Mouse (Mus musculus): ENCODE results near the gene F11. TPM values are rescaled to one million over a fixed set of nuclear protein-coding genes. Genes with fewer than 3 reads are reported as not detected.

The F11 gene
- not detected for total RNA-seq (2021)
- long read RNA-seq, experiment 1, result 0 reads
- long read RNA-seq, experiment 2, result 0 reads

- DNase-seq (ENCODE audit: low spot score in 2 of 2), result no peak
Measured at GRCm38 (mm10) chr8:45261920-45262319, at the start of gene F11. F11 (minus strand) TSS chr8:45262031.

DNA sequence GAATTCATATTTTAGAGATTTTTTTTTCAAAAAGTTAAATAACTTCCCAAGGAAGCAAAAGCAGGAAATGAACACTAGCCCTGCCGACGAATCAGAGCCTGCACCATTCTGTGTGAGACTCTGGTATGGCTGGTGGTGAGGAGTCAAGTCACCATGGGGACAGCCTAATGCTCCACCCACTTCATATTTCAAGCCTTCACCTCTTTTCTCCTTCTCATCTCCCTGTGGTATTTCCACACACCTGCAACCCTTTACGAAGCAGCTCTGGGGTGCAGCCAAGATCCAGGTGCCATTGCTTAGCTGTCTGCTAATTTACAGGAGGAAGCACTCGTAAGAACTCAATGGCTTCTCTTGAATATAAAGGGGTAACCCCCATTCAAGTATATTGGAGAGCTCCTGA, 49.1 kb upstream of the F11 start:
- DNase-seq (ENCODE audit: low spot score in 2 of 2), result no peak
- intact Hi-C loops (cut with DNase I), result no loop called here

More at GRCm38 (mm10) chr8:45261920-45262319, at the start of gene F11:
- intact Hi-C loops (cut with DNase I), result no loop called here

GRCm38 (mm10) chr8:45308366-45308765, 46.5 kb upstream of the F11 start, which contains the start of gene Gm45753:
Gm45753 (minus strand) TSS chr8:45308466.
- DNase-seq (ENCODE audit: low spot score in 2 of 2), result no peak
- intact Hi-C loops (cut with DNase I), result no loop called here

DNA sequence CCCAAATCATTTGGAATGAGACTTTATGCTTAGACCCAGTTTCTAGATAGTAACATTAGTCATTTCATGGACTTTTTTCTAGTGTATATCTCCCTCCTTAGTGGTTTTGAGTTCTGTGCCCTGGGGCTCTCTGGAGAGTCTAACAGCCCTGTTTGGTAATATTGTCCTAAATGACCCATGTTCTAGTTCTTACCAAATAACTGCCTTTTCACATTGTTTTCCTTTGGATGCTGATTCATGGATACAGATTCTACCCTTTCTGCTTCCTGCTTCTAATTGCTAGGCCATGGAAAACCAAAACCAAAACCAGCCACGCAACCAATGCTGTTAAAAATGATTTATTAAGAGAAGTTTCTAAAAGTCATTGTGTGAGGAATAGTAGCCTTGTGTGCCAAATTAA, 43.6 kb upstream of the F11 start:
- intact Hi-C loops (cut with DNase I), result no loop called here

GRCm38 (mm10) chr8:45304354-45304753, 42.5 kb upstream of the F11 start:
- intact Hi-C loops (cut with DNase I), result no loop called here

More for the DNA sequence above, 43.6 kb upstream of the F11 start:
- DNase-seq (ENCODE audit: low spot score in 2 of 2), result no peak

GRCm38 (mm10) chr8:45302390-45302789, 40.6 kb upstream of the F11 start:
- intact Hi-C loops (cut with DNase I), result no loop called here

More at GRCm38 (mm10) chr8:45304354-45304753, 42.5 kb upstream of the F11 start:
- DNase-seq (ENCODE audit: low spot score in 2 of 2), result no peak

DNA sequence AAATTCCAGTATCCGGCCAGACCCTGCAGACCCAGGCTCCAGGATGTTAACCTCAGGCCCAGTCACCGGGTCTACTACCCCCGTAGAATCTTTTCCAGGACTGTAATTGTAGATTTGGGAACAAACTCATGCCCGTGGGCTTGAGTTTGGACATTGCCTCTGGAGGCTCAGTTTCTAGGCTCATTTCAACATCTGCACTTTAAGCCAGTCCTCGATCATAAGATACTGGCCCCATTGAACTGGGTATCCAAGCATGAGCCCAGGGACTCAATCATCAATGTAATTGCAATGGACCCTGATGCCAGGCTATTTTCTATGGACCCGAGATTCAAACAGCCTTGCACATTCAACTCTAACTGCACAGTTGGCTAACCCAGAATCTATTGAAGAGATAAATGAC, 33.4 kb upstream of the F11 start:
- no peak for DNase-seq (ENCODE audit: low spot score in 2 of 2)
- intact Hi-C loops (cut with DNase I), result no loop called here

More at GRCm38 (mm10) chr8:45302390-45302789, 40.6 kb upstream of the F11 start:
- DNase-seq (ENCODE audit: low spot score in 2 of 2), result no peak

- intact Hi-C loops (cut with DNase I), result no loop called here
Measured at GRCm38 (mm10) chr8:45294687-45295086, 32.9 kb upstream of the F11 start, which contains the start of gene Klkb1. Klkb1 (minus strand) TSS chr8:45294859.

DNA sequence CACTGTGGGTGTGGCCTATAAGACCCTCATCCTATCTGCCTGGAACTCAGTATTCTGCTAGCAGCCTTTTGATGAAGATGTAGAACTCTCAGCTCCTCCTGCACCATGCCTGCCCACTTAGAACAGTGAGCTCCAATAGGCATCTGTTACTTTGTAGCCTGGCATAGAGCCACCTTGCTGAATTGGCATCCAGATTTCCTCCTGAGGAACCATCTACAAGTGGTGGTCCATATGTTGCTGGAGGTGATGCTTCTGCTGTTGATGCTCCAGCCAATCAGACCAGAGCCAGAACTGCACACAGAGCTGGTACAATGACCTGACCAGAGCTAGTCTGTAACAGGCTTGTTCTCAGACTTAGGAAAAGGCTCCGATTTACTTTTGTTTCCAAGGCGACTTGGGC, 30.0 kb upstream of the F11 start:
- intact Hi-C loops (cut with DNase I), result no loop called here
- DNase-seq (ENCODE audit: low spot score in 2 of 2), result peak; percentile 19 to 37

More at GRCm38 (mm10) chr8:45294687-45295086, 32.9 kb upstream of the F11 start, which contains the start of gene Klkb1:
- DNase-seq (ENCODE audit: low spot score in 2 of 2), result no peak

DNA sequence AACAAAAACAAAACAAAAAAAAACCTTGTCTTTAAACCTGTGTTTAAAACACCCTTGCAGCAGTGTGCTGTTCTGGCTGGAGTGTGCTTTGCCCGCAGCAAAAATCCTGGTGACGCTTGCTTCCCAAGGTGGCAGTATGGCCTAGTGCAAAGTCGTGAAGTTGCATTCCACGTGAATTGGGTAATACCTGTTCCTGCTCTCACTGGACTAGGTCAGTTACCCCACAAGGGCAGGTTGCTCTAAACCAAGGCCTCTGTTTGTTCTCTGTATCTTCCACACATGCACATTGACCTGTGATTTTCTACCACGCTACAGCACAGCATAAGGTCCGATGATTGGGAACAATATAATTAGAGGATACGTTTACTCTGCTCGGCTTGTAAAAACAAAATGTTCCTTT, 19.8 kb upstream of the F11 start:
- no peak for DNase-seq (ENCODE audit: low spot score in 2 of 2)
- intact Hi-C loops (cut with DNase I), result no loop called here

GRCm38 (mm10) chr8:45277453-45277852, 15.6 kb upstream of the F11 start:
- intact Hi-C loops (cut with DNase I), result no loop called here
- DNase-seq (ENCODE audit: low spot score in 2 of 2), result no peak

DNA sequence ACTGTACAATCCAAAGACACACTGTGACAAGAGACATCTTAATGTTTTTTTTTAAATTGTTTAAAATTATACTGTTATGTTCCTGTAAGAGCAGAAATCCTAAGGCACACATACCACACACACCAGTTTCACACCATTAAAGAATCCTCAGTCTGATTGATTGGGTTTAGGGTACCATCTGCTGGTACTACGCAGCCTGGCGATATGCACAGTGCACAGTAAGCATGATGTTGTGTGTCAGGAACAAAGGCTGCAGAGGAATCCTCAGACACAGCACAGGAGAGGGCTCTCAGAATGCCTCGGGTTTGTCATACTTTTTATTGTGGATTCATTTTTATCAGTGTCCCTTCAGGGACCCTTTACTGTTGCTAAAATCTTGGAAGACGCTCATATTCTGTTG, 12.5 kb upstream of the F11 start:
- intact Hi-C loops (cut with DNase I), result no loop called here
- DNase-seq (ENCODE audit: low spot score in 2 of 2), result no peak

GRCm38 (mm10) chr8:45269056-45269455, 7.2 kb upstream of the F11 start:
- intact Hi-C loops (cut with DNase I), result no loop called here
- DNase-seq (ENCODE audit: low spot score in 2 of 2), result no peak

DNA sequence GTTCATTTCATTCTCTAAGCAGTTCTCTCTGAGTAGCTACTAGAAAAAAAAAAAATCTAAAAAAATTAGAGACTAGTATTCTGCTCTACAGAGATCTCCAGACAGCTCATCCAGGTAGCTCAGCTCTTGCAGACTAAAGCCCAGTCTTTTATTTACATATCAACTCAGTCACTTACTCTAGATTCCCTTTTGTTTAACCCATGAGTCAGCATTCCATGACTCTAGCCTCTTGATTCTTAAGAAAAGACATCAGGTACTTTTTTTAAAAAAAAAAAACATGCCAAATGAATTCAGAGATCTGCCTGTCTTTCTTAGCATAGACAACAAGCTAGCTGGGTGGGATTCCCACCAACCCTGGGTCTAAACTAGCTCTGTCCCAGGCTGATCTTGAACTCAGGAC, 6.7 kb upstream of the F11 start:
- DNase-seq (ENCODE audit: low spot score in 2 of 2), result no peak
- intact Hi-C loops (cut with DNase I), result no loop called here

- DNase-seq (ENCODE audit: low spot score in 2 of 2), result no peak
- intact Hi-C loops (cut with DNase I), result no loop called here
Measured at GRCm38 (mm10) chr8:45267611-45268391, 6.0 kb upstream of the F11 start.

DNA sequence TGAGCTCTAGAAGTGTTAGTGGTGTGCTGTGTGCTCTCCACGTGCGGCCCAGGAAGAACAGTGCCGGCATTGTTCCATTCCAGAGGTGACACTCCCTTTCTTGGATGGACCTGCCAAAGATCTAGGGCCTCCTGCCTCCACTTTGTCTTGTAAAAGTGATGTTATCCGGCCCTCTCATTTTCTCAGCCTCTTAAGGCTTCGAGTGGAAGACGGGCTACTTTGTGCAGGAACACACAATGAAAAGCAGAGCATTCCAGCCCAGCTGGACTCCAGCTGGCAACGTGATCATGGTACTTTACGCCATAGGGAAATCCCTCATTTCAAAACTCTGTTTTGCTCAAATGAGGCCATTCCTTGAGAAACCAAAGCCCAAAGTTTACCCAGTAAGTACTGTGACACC, 5.2 kb upstream of the F11 start:
- DNase-seq (ENCODE audit: low spot score in 2 of 2), result no peak
- intact Hi-C loops (cut with DNase I), result no loop called here

DNA sequence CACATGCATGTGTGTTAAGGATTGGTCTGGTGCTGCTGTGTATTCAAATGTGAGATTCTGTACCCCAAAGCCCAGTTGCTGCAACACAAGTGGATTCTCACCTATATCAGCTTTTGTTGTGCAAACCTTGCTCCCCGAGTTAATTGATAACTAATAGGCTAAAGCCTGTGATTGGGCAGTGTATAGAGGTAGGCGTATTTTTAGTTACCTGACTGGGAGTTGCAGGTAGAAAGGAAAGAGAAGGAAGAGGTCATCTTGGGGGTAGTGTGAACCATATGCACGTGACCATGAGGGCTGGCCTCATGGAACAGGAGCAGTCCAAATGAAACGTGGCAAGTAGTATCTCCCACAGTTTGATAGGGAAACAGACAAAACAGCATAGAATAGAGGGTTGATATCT, 3.1 kb upstream of the F11 start:
- intact Hi-C loops (cut with DNase I), result no loop called here

GRCm38 (mm10) chr8:45262851-45263250, 1.0 kb upstream of the F11 start:
- intact Hi-C loops (cut with DNase I), result no loop called here
- no peak for DNase-seq (ENCODE audit: low spot score in 2 of 2)

More for the DNA sequence above, 3.1 kb upstream of the F11 start:
- no peak for DNase-seq (ENCODE audit: low spot score in 2 of 2)

GRCm38 (mm10) chr8:45258421-45258820, 3.4 kb downstream of the F11 start:
- intact Hi-C loops (cut with DNase I), result no loop called here
- no peak for DNase-seq (ENCODE audit: low spot score in 2 of 2)

DNA sequence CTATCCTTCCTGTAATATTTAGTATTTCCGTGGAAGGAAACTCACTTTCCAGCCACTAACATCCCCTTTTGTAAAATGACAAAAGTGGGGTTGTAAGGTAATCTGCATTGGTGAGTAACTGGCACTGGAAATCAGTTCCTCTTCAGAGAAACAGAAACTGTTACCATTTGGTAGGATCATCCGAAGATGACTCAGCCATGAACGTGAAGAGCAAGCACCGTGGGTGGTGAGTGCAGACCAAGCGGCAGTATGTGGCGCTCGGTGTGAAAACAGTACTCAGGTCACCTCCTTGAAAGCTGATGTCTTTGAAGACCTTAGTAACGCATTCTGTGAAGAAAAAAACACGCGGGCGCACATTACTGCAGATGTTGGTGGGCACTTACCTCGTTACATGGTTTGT, 6.8 kb downstream of the F11 start:
- no peak for DNase-seq (ENCODE audit: low spot score in 2 of 2)
- intact Hi-C loops (cut with DNase I), result no loop called here

GRCm38 (mm10) chr8:45254194-45254842, 7.5 kb downstream of the F11 start:
- DNase-seq (ENCODE audit: low spot score in 2 of 2), result no peak
- intact Hi-C loops (cut with DNase I), result no loop called here
